Mouse (Mus musculus) forebrain, embryonic 12.5 days (tissue): ENCODE data around the gene Myo18a. TPM values are rescaled to one million over a fixed set of nuclear protein-coding genes. Genes with fewer than 3 reads are reported as not detected.

Source experiments
- ATAC-seq: fragments of 200-750 bp; cut with Nextera tagmentation; 2 replicates; pipeline ENCODE4 v1.8.0; 2017; ENCODE audit warnings: moderate TSS enrichment; ENCODE audit not compliant: low FRiP score
- H3K27ac ChIP-seq: fragments of 300-500 bp; sonication (generic); 2 replicates; pipeline ENCODE4 v1.5.1; 2016; ENCODE audit warnings: mild to moderate bottlenecking
- H3K27me3 ChIP-seq: fragments of 300-500 bp; sonication (generic); 2 replicates; pipeline ENCODE4 v1.6.1; 2016; ENCODE audit warnings: mild to moderate bottlenecking
- H3K36me3 ChIP-seq: fragments of 300-500 bp; sonication (generic); replicated peaks from 2 replicates; pipeline ENCODE4 v1.6.1; 2016; ENCODE audit warnings: mild to moderate bottlenecking
- H3K4me1 ChIP-seq: fragments of 300-500 bp; sonication (generic); 2 replicates; pipeline ENCODE4 v1.6.1; 2016
- H3K4me2 ChIP-seq: fragments of 300-500 bp; sonication (generic); 2 replicates; pipeline ENCODE4 v1.6.1; 2016; ENCODE audit warnings: mild to moderate bottlenecking, moderate library complexity
- H3K4me3 ChIP-seq: fragments of 300-500 bp; sonication (generic); replicated peaks from 2 replicates; pipeline ENCODE4 v1.5.1; 2016; ENCODE audit warnings: mild to moderate bottlenecking
- H3K9ac ChIP-seq: fragments of 300-500 bp; sonication (generic); 2 replicates; pipeline ENCODE4 v1.6.1; 2016; ENCODE audit warnings: mild to moderate bottlenecking
- H3K9me3 ChIP-seq: fragments of 300-500 bp; sonication (generic); 2 replicates; pipeline ENCODE4 v1.6.1; 2016
- WGBS: fragments of 180-500 bp; shearing (Covaris S2); methylation state at CpG from one replicate; pipeline ENCODE4 v1.1.7; 2016; 5-methylcytosine and 5-hydroxymethylcytosine counted together
- polyA plus RNA-seq: library from polyadenylated mRNA; unstranded; fragments of >200 nt; fragmentation: Nextera tagmentation; extraction: Ambion mirVana; gene quantifications from 2 replicates; pipeline ENCODE4 v1.2.1, GENCODE M21; 2016

The Myo18a gene
- polyA plus RNA-seq, 1 experiment from 2014 or later, result 49.4 TPM

DNA sequence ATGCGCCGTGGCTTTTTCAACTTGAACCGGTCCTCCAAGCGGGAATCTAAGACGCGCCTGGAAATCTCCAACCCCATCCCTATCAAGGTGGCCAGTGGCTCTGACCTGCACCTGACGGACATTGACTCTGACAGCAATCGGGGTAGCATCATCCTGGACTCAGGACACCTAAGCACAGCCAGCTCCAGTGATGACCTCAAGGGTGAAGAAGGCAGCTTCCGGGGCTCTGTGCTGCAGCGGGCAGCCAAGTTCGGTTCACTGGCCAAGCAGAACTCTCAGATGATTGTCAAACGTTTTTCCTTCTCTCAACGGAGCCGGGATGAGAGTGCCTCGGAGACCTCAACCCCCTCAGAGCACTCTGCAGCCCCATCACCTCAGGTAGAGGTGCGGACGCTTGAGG lies 14.4 kb downstream of the Myo18a start:
- Histone ChIP-seq H3K27ac (no peak overlapping the region), H3K27me3 (no peaks in the 10 kb centered on the region), H3K9ac (no peak overlapping the region), H3K4me1 (peaks cover 13% of the 10 kb centered on the region), H3K9me3 (no peaks in the 10 kb centered on the region), H3K4me3 (no peak overlapping the region), H3K36me3 (peaks cover 24% of the 10 kb centered on the region), H3K4me2 (no peak overlapping the region)
- WGBS, result 94% methylated on average over 17 of the region's 17 CpGs
- ATAC-seq, result no peak

DNA sequence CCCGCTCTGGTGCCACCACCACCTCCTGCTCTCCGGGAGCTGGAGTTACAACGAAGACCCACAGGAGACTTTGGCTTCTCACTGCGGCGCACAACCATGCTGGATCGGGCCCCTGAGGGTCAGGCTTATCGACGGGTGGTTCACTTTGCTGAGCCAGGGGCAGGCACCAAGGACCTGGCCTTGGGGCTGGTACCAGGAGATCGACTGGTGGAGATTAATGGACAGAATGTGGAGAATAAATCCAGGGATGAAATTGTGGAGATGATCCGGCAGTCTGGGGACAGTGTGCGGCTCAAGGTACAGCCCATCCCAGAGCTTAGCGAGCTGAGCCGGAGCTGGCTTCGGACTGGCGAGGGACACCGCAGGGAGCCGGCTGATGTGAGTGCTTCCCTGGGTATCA lies 14.9 kb downstream of the Myo18a start:
- Histone ChIP-seq H3K4me2 (no peak overlapping the region), H3K9me3 (no peaks in the 10 kb centered on the region), H3K36me3 (peaks cover 24% of the 10 kb centered on the region), H3K4me3 (no peak overlapping the region), H3K9ac (no peak overlapping the region), H3K27me3 (no peaks in the 10 kb centered on the region), H3K4me1 (peaks cover 13% of the 10 kb centered on the region), H3K27ac (no peak overlapping the region)
- no peak for ATAC-seq
- WGBS, result 90% methylated on average over 17 of the region's 17 CpGs

- Histone ChIP-seq H3K4me1 (peaks cover 26% of the 10 kb centered on the region), H3K9me3 (no peaks in the 10 kb centered on the region), H3K36me3 (peaks cover 24% of the 10 kb centered on the region), H3K4me3 (no peak overlapping the region), H3K27me3 (no peaks in the 10 kb centered on the region), H3K4me2 (no peak overlapping the region), H3K9ac (no peak overlapping the region), H3K27ac (no peak overlapping the region)
- 76% methylated on average over 1 of the region's 1 CpGs for WGBS
- no peak for ATAC-seq
Observed at GRCm38 (mm10) chr11:77779240-77779639, 16.2 kb downstream of the Myo18a start.

GRCm38 (mm10) chr11:77781088-77781487 lies 18.0 kb downstream of the Myo18a start:
- ATAC-seq, result no peak
- Histone ChIP-seq H3K4me3 (no peak overlapping the region), H3K27ac (no peak overlapping the region), H3K4me1 (peaks cover 33% of the 10 kb centered on the region), H3K27me3 (no peaks in the 10 kb centered on the region), H3K36me3 (peaks cover 24% of the 10 kb centered on the region), H3K9me3 (no peaks in the 10 kb centered on the region), H3K9ac (no peak overlapping the region), H3K4me2 (no peak overlapping the region)
- WGBS, result 90% methylated on average over 7 of the region's 7 CpGs

DNA sequence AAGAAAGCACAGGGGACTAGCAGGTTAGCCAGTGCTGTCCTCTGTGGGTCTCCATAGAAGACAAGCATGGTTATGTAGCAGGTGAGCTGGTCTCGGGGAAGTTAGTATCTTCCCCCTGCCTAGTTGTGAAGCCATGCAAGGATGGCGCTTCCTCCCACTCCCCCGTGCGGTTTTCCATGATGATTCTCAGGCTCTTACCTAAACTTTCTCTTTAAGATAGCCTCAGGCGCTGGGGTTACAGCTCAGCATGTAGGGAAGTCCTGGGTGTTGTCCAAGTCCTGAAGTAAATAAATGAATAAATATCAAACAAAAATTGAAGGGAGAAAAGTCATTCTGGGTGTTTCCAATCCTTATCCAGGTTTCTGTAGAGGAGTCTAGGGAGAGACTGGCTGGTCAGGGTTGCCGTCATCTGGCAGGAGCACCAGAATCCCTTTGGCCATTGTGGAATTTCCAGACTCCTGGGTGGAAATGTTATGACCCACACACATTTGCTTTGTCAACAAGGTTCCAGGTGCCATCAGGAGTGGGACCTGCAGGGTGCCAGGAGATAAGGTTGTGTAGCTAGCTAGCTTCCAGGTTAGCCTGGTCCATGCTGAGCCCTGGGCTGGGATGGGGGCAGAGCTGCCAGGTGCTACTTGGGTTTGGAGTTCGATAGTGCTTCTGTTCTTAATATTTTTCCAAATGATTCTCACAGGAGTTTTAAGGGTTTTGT lies 19.2 kb downstream of the Myo18a start:
- Histone ChIP-seq H3K36me3 (peaks cover 19% of the 10 kb centered on the region), H3K27ac (no peak overlapping the region), H3K9me3 (no peaks in the 10 kb centered on the region), H3K4me2 (no peak overlapping the region), H3K4me1 (peaks cover 37% of the 10 kb centered on the region), H3K9ac (no peak overlapping the region), H3K4me3 (no peak overlapping the region), H3K27me3 (no peaks in the 10 kb centered on the region)
- ATAC-seq, result no peak
- WGBS, result 85% methylated on average over 7 of the region's 7 CpGs

- WGBS, result 71% methylated on average over 10 of the region's 10 CpGs
- peaks cover 9% of the 10 kb centered on the region for H3K36me3 ChIP-seq
- H3K27ac ChIP-seq, result 0 out of 2 replicates have a peak overlapping the region, but pooled peaks have one; percentile 47
- peaks cover 37% of the 10 kb centered on the region for H3K4me1 ChIP-seq
- H3K4me2 ChIP-seq, result no peak overlapping the region
- H3K27me3 ChIP-seq, result no peaks in the 10 kb centered on the region
- no peak for ATAC-seq
- no peak overlapping the region for H3K9ac ChIP-seq
- no peaks in the 10 kb centered on the region for H3K9me3 ChIP-seq
- no peak overlapping the region for H3K4me3 ChIP-seq
Observed at GRCm38 (mm10) chr11:77783211-77783746, 20.2 kb downstream of the Myo18a start.

DNA sequence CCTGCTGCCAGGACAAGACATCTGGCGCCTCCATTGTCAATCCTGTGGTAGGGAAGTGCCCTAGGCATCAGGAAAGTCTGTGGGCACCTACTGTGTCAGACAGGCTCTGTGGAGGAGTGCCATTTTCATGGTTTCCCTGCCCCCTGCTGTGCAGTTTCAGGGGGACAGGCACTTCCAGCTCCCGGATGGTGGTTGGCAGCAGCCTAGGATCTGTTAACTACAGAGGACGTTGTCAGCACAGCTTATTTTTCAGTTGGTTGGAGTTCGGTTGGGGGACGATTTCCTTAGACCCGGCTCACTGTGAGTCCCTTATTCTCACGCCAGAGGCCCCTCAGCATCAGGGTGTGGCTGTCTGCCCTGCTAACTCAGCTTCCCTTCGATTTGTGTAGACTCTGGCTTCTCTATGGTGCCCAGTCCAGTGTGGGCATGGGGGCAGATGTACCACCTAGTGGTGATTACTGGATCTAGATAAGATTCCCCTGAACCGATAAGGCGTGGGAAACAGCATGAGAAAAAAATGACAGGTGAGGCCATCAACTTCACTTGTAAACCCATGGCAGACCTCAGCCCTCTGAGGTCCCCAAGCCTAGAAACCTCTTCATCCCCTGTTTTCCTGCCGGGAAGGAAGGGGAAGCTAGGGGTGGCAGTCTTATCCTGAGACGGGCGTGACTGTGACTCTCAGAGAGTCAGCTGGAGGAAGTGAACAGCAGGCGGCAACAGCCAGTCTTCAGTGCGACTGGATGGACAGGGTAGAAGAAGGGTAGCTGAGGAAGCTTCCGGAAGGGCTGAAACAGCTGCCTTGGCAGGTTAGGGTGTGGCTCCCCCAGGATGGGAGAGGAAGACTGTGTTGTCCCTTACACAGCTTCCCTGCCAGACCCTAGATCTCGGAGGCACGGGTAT lies 21.0 kb downstream of the Myo18a start:
- H3K36me3 ChIP-seq, result peaks cover 5% of the 10 kb centered on the region; the same call in 1 of the 2 replicates
- no peaks in the 10 kb centered on the region for H3K27me3 ChIP-seq
- H3K4me3 ChIP-seq, result no peak overlapping the region
- peaks cover 37% of the 10 kb centered on the region for H3K4me1 ChIP-seq
- 64% methylated on average over 18 of the region's 18 CpGs for WGBS
- 0 out of 2 replicates have a peak overlapping the region, but pooled peaks have one; percentile 47 for H3K27ac ChIP-seq
- H3K9ac ChIP-seq, result no peak overlapping the region
- no peak overlapping the region for H3K4me2 ChIP-seq
- ATAC-seq, result no peak
- H3K9me3 ChIP-seq, result no peaks in the 10 kb centered on the region

GRCm38 (mm10) chr11:77784894-77785293 lies 21.8 kb downstream of the Myo18a start:
- Histone ChIP-seq H3K27me3 (no peaks in the 10 kb centered on the region), H3K4me1 (peaks cover 37% of the 10 kb centered on the region), H3K9me3 (no peaks in the 10 kb centered on the region), H3K9ac (no peak overlapping the region), H3K4me2 (no peak overlapping the region), H3K27ac (no peak overlapping the region; the same call in 1 of the 2 replicates), H3K36me3 (peaks cover 5% of the 10 kb centered on the region; the same call in 1 of the 2 replicates), H3K4me3 (no peak overlapping the region)
- 85% methylated on average over 9 of the region's 9 CpGs for WGBS
- no peak for ATAC-seq

DNA sequence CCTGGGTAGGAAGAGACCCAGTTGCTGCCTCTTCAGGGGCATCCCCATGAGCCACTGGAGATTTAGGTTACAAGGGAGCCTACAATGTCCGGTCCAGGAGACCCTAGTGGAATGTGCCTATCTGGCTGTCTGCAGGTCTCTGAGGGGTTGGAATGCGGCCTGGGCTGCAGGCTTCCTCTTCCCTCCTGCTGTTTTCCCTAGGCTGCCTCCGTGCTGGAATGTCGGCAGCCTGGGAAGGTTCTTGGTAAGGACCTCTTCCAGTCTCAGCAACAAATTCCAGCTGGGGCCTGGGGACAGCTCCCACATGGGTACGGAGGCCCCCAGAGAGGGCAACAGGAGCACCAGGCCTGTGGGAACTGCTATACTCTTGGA lies 22.3 kb downstream of the Myo18a start:
- Histone ChIP-seq H3K27me3 (no peaks in the 10 kb centered on the region), H3K4me3 (no peak overlapping the region), H3K36me3 (peaks cover 5% of the 10 kb centered on the region; the same call in 1 of the 2 replicates), H3K4me1 (peaks cover 40% of the 10 kb centered on the region), H3K9ac (no peak overlapping the region), H3K9me3 (no peaks in the 10 kb centered on the region), H3K27ac (0 out of 2 replicates have a peak overlapping the region, but pooled peaks have one; percentile 61), H3K4me2 (no peak overlapping the region)
- ATAC-seq, result no peak
- WGBS, result 24% methylated on average over 5 of the region's 5 CpGs

- WGBS, result 61% methylated on average over 7 of the region's 7 CpGs
- Histone ChIP-seq H3K9ac (0 out of 2 replicates have a peak overlapping the region, but pooled peaks have one; percentile 17), H3K36me3 (no peaks in the 10 kb centered on the region), H3K4me2 (no peak overlapping the region), H3K4me3 (no peak overlapping the region), H3K27ac (peak overlapping the region; percentile 61), H3K9me3 (no peaks in the 10 kb centered on the region), H3K4me1 (peaks cover 42% of the 10 kb centered on the region), H3K27me3 (no peaks in the 10 kb centered on the region)
- no peak for ATAC-seq
Observed at GRCm38 (mm10) chr11:77785768-77786561, 22.9 kb downstream of the Myo18a start.

DNA sequence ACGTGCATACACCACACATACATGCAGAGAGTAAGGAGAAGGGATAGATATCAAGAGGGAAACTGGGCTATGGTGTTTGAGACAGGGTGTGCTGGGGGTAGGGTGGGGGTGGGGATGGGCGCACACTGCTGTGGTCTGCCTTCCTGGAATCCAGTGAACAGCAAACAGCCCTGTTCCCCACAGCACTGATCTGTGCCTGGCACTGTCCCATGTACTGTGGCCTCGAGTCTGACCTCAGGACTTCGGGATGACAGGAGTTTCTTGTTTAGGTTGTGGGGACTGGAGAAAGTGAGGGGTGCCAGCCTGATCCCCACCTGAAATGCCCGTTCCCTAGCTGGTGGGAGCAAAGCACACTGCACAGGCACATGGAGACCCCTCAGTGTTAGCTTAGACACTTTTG lies 24.7 kb downstream of the Myo18a start, which contains the start of gene Gm10277:
Gene Gm10277 (minus strand): TSS at position 41 of the 400 bp plus-strand sequence.
- Histone ChIP-seq H3K27me3 (no peaks in the 10 kb centered on the region), H3K27ac (0 out of 2 replicates have a peak within 1 kb of the TSS, but pooled peaks have one; percentile 61), H3K9ac (no peak within 1 kb of the TSS), H3K4me1 (peaks cover 59% of the 10 kb centered on the region), H3K36me3 (no peaks in the 10 kb centered on the region), H3K4me2 (no peak within 1 kb of the TSS), H3K4me3 (no peak within 1 kb of the TSS), H3K9me3 (no peaks in the 10 kb centered on the region)
- ATAC-seq, result no peak
- WGBS, result 85% methylated on average over 5 of the region's 5 CpGs
